Mouse (Mus musculus) heart, adult 2 months (tissue): Measurements from ENCODE around the gene Ndufa6.

Experiments used
- CTCF ChIP-seq: fragments of 200-600 bp; IDR thresholded peaks from 2 replicates; pipeline ENCODE4 v1.8.1; 2022; ENCODE audit warnings: antibody characterized with exemption, mild to moderate bottlenecking, moderate library complexity
- EP300 ChIP-seq: fragments of 200-500 bp; IDR thresholded peaks from 2 replicates; pipeline ENCODE4 v1.6.1; 2011; ENCODE audit warnings: low read depth, low read length, control low read depth; ENCODE audit not compliant: insufficient read depth
- POLR2A ChIP-seq: fragments of 200-500 bp; IDR thresholded peaks from 2 replicates; pipeline ENCODE4 v1.6.1; 2011; ENCODE audit warnings: mild to moderate bottlenecking, low read depth, low read length, control low read depth; ENCODE audit not compliant: insufficient read depth

DNA sequence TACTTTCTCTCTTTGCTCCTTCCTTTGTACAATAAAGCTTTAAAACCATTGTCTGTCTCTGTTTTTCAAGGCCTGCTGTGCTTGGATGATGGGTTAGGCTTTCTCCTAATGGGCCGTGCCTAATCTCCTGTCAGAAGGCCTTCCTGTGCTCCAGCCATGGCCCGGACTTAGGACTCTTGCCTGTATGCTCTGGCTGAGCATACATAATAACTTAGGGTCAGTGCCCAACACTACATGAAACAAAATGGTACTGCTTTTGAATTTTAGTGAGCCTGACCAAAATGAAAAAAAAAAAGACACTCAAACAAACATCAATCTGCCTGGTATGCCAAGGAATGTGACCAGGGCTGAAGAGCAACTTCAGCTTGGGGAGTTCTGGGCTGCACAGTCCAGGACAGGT is 47.4 kb upstream of the Ndufa6 start:
- TF ChIP-seq CTCF (no peak), POLR2A (no peak), EP300 (no peak)
